7 mouse cellular contexts compared by ENCODE assay signal in the genomic region with DNA sequence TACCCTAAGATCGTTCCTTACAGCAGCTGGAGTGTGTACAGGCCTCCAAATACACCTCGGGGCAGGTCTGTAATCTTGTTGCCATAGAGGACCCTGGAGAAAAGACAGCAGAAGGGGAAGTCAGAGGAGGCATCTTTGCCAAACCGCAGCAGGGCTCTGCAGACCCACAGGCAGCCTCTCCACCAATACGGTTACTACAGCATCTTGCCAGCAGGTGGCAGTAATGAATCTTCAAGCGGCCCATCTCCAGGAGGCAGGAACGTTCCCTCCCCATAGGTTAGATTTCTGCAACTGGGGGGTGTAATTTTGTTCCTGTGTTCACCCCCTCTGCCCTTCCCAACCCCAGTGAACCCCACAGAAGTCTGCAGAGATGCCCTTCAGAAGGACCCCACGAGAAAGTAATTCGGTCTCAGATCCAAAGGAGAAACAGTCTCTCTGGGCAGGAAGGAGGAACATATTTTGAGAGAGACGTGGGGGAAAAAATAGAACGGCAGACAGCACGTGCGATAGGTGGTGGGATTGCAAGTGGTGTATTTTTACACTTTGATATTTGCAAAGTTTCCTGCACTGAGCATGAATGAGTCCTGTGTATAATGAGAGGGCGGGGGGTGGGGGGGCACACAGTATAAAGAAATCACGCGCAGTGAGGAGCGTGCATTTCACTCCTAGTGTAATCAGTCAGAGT.
A peak's percentile ranks its signal among the peaks of the same experiment; 100 is the strongest.
DNase-seq lines count a peak whose midpoint lies in the region; ATAC-seq and TF ChIP-seq lines count a peak whose summit lies in the region.

No protein-coding gene starts in this region.

- H3K4me1 ChIP-seq in G1E (ENCODE audit: insufficient read depth, low read depth, low read length), result 0 out of 2 replicates have a peak, but pooled peaks cover 4% of the 10 kb centered on the region
- H3K4me1 ChIP-seq in bone marrow macrophage, adult 2 months (ENCODE audit: control insufficient read depth, insufficient read depth, low read length), result 0 out of 2 replicates have a peak, but pooled peaks cover 2% of the 10 kb centered on the region
- peaks cover 7% of the 10 kb centered on the region; the same call in 1 of the 2 replicates for H3K4me1 ChIP-seq in heart, embryonic 13.5 days

- no peaks in the 10 kb centered on the region for H3K36me3 ChIP-seq in G1E (replicated peaks)
- H3K36me3 ChIP-seq in heart, embryonic 13.5 days, result no peaks in the 10 kb centered on the region

- no peaks in the 10 kb centered on the region for H3K9me3 ChIP-seq in G1E (replicated peaks)
- no peaks in the 10 kb centered on the region for H3K9me3 ChIP-seq in heart, embryonic 13.5 days

- H3K9ac ChIP-seq in heart, embryonic 13.5 days, result 0 out of 2 replicates have a peak overlapping the region, but pooled peaks have one; percentile 44

- ATAC-seq in G1E (ENCODE audit: extremely low read depth, insufficient number of reproducible peaks, low FRiP score, poor library complexity, severe bottlenecking), result no peak
- peak; percentile 82 for ATAC-seq in erythroblast, adult 5-6 weeks (replicated peaks; ENCODE audit: low FRiP score, poor library complexity, severe bottlenecking)
- no peak for ATAC-seq in heart, embryonic 13.5 days (ENCODE audit: extremely low read depth, insufficient number of reproducible peaks, low FRiP score, low TSS enrichment)
- ATAC-seq in megakaryocyte progenitor cell, adult 5-6 weeks (replicated peaks; ENCODE audit: poor library complexity), result peak; percentile 99

- no peak overlapping the region for H3K27ac ChIP-seq in bone marrow macrophage, adult 2 months (ENCODE audit: insufficient read depth, low read depth, low read length)
- H3K27ac ChIP-seq in heart, embryonic 13.5 days (replicated peaks), result no peak overlapping the region

- no peak for TF ChIP-seq POLR2A in bone marrow macrophage, adult 2 months (IDR thresholded peaks at IDR 0.05; ENCODE audit: borderline replicate concordance, low read depth, low read length)

- H3K4me3 ChIP-seq in G1E (ENCODE audit: low read depth, low read length), result no peak overlapping the region
- no peak overlapping the region for H3K4me3 ChIP-seq in bone marrow macrophage, adult 2 months (ENCODE audit: insufficient read depth, low read length)
- H3K4me3 ChIP-seq in heart, embryonic 13.5 days, result peak overlapping the region; percentile 24

- TF ChIP-seq CTCF in G1E (IDR thresholded peaks at IDR 0.05; ENCODE audit: low read depth, low read length), result peak; percentile 80
- TF ChIP-seq CTCF in bone marrow macrophage, adult 2 months (IDR thresholded peaks at IDR 0.05; ENCODE audit: low read depth, low read length), result peak; percentile 88

- peak overlapping the region; percentile 56 for H3K4me2 ChIP-seq in heart, embryonic 13.5 days

- peaks cover 25% of the 10 kb centered on the region for H3K27me3 ChIP-seq in G1E (ENCODE audit: insufficient read depth, low read length)
- H3K27me3 ChIP-seq in heart, embryonic 13.5 days (replicated peaks), result peaks cover 44% of the 10 kb centered on the region

- whole genome bisulfite sequencing in heart, embryonic 13.5 days, result 30% methylated on average over 16 of the region's 16 CpGs

- peak; percentile 56 for DNase-seq in G1E (ENCODE audit: low spot score)
- DNase-seq in layer of hippocampus, postnatal 10 days (ENCODE audit: low spot score in 2 of 2), result peak; percentile 85 to 86
- DNase-seq in skeletal muscle tissue, adult 2 months (ENCODE audit: low read depth, low spot score), result peak; percentile 54

Comparison
In these comparisons a context has a peak if more than half of its experiments do, and no peak if none do; other contexts are left out.
1. ATAC-seq: peak in erythroblast, adult 5-6 weeks (single experiment) and megakaryocyte progenitor cell, adult 5-6 weeks (single experiment); none in G1E (single experiment) and heart, embryonic 13.5 days (single experiment).
2. Peak in every context shown above with its lines, with median percentiles within 50 percentile points of each other: DNase-seq.